Mouse (Mus musculus) brain, embryonic 14.5 days (tissue): Measurements from ENCODE around the gene Slc16a1.
"Not testable (repeated sequence)": the region's sequence is repeated elsewhere in the genome, so short reads cannot be mapped to it uniquely, and the experiment has no call there.

ENCODE experiments used
- CTCF ChIP-seq: fragments of 200-500 bp; IDR thresholded peaks from 2 replicates; pipeline ENCODE4 v1.5.1; 2012; ENCODE audit warnings: inconsistent platforms, mild to moderate bottlenecking, moderate library complexity, borderline replicate concordance; ENCODE audit not compliant: insufficient read depth, insufficient read length; ENCODE audit errors: extremely low read depth
- POLR2A ChIP-seq: fragments of 200-500 bp; IDR thresholded peaks from 2 replicates; pipeline ENCODE4 v1.6.1; 2012; ENCODE audit warnings: mild to moderate bottlenecking, inconsistent platforms, borderline replicate concordance; ENCODE audit not compliant: poor library complexity, insufficient read depth, insufficient read length, severe bottlenecking; ENCODE audit errors: extremely low read depth

- not testable (repeated sequence) for TF ChIP-seq POLR2A, CTCF
These were observed 31.9 kb downstream of the Slc16a1 start for GRCm38 (mm10) chr3:104670183-104671020.
